Mouse (Mus musculus) left cerebral cortex, postnatal 14 days (tissue): ENCODE measurements at regions not wholly inside any gene's neighbourhood (a gene's known extent, or its start where the extent isn't known, plus 50 kb on each side); places are given as distances from the start of the nearest gene placed in this dataset.
A peak's percentile ranks its signal among the peaks of the same experiment; 100 is the strongest.
"Not testable (repeated sequence)": the region's sequence is repeated elsewhere in the genome, so short reads cannot be mapped to it uniquely, and the experiment has no call there.

ENCODE experiments used
- DNase-seq, 2 experiments: peaks; one replicate each; pipeline ENCODE4 v3.0.0; 2021 to 2022; ENCODE audit warnings: low spot score in 2 of 2, mixed read lengths in 1 of 2
- intact Hi-C: fragments of 180-260 bp; cut with DNase I; formaldehyde crosslinking; loops from one replicate; pipeline ENCODE4 v1.15.1; 2025

GRCm38 (mm10) chr10:6578616-6579015, 179.7 kb upstream of the Oprm1 start:
- DNase-seq, result no peak
- intact Hi-C loops, result no loop called here

GRCm38 (mm10) chr10:6585821-6586220, 172.5 kb upstream of the Oprm1 start:
- intact Hi-C loops, DNase-seq: not testable (repeated sequence)

- no peak for DNase-seq
- intact Hi-C loops, result no loop called here
Measured at GRCm38 (mm10) chr10:6590211-6590610, 168.1 kb upstream of the Oprm1 start.

- intact Hi-C loops, result no loop called here
- DNase-seq, result peak; percentile 2 to 3
Measured at GRCm38 (mm10) chr10:6597256-6597655, 161.1 kb upstream of the Oprm1 start.

GRCm38 (mm10) chr10:6598586-6598985, 159.7 kb upstream of the Oprm1 start:
- intact Hi-C loops, result not testable (repeated sequence)
- peak; percentile 2 to 5 for DNase-seq

- DNase-seq, result peak; percentile 3 to 6
- intact Hi-C loops, result no loop called here
Measured at GRCm38 (mm10) chr10:6647576-6647975, 110.7 kb upstream of the Oprm1 start.

GRCm38 (mm10) chr10:6685308-6686080, 72.8 kb upstream of the Oprm1 start:
- intact Hi-C loops, result no loop called here
- peak; percentile 4 to 52 for DNase-seq

GRCm38 (mm10) chr10:6686081-6686474, 72.2 kb upstream of the Oprm1 start:
- no peak for DNase-seq
- intact Hi-C loops, result no loop called here
